Mouse (Mus musculus): Measurements from ENCODE around the gene Gprc5d.

- TF ChIP-seq TAL1 (IDR thresholded peaks at IDR 0.05; ENCODE audit: low read length) (no peak), GATA1 (IDR thresholded peaks at IDR 0.05; ENCODE audit: low read length) (no peak)
Observed at GRCm38 (mm10) chr6:135107014-135107413, 11.1 kb downstream of the Gprc5d start.
